Mouse (Mus musculus): Measurements from ENCODE around the gene Cnot3.

DNA sequence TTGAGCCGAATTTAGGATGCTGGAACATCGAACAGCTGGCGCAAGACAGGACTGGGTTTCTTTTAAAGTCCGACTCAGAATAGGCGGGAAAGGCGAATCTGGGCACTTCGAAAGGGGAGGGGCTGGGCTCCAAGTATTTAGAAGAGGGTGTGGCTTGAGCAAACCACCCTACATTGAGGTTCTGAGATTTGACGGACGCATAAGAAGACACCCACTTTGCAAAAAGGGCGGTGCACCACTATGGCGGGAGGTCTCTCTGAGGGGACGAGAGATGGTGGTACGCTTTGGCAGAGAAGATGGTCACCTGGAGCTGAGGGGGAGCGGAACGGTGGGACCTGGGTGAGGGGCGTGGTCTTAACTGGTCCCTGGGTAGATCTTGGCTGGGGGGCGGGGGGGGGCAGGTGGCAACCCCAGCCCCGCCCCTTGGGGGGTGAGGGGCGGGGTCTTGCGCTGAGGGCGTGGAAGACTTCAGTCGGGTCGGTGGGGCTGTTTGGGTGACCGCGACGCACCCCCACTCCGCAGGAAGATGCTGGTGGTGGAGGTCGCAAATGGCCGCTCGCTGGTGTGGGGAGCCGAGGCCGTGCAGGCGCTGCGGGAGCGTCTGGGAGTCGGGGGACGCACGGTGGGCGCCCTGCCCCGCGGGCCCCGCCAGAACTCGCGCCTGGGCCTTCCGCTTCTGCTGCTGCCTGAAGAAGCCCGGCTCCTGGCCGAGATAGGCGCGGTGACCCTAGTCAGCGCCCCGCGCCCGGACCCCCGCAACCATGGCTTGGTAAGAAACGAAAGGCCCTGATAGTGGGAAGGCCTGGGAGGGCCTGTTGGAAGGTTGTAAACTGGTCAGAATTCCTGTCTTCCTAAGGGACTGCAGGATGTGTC, 49.2 kb downstream of the Cnot3 start:
- TF ChIP-seq CTCF (IDR thresholded peaks at IDR 0.05; ENCODE audit: control insufficient read depth, insufficient read depth, insufficient read length), result no peak
- no peak for TF ChIP-seq MYOG (IDR thresholded peaks at IDR 0.05; ENCODE audit: control insufficient read depth, extremely low read depth, insufficient read length)
- no peak for TF ChIP-seq CEBPB (IDR thresholded peaks at IDR 0.05; ENCODE audit: low read depth)

Measured in C2C12 (cell line).